Mouse (Mus musculus) erythroblast, embryonic 14.5 days (primary cell): ENCODE measurements around the gene Plin5. TPM values are rescaled to one million over a fixed set of nuclear protein-coding genes. Genes with fewer than 3 reads are reported as not detected.
"Not testable (repeated sequence)": the region's sequence is repeated elsewhere in the genome, so short reads cannot be mapped to it uniquely, and the experiment has no call there.

Experiments used
- H3K27me3 ChIP-seq: 2 replicates; pipeline ENCODE4 v1.6.1; 2012; ENCODE audit warnings: inconsistent platforms; ENCODE audit not compliant: control insufficient read depth
- H3K36me3 ChIP-seq: 2 replicates; pipeline ENCODE4 v1.6.1; 2012; ENCODE audit warnings: mild to moderate bottlenecking, inconsistent platforms; ENCODE audit not compliant: control insufficient read depth
- H3K4me1 ChIP-seq: 2 replicates; pipeline ENCODE4 v1.6.1; 2012; ENCODE audit warnings: inconsistent platforms; ENCODE audit not compliant: control insufficient read depth
- H3K4me3 ChIP-seq: replicated peaks from 2 replicates; pipeline ENCODE3; 2012; ENCODE audit warnings: moderate library complexity, mild to moderate bottlenecking, inconsistent platforms
- H3K9me3 ChIP-seq: 2 replicates; pipeline ENCODE4 v1.6.1; 2012; ENCODE audit warnings: low read length, inconsistent platforms, mixed read lengths; ENCODE audit not compliant: control insufficient read depth
- GATA1 ChIP-seq: IDR thresholded peaks from 2 replicates; pipeline ENCODE4 v1.6.1; 2012; ENCODE audit warnings: low read length, inconsistent platforms, mixed read lengths
- TAL1 ChIP-seq: IDR thresholded peaks from 3 replicates; pipeline ENCODE4 v1.6.1; 2012; ENCODE audit warnings: low read length, inconsistent platforms, mixed read lengths
- polyA plus RNA-seq: library from polyadenylated mRNA; stranded (reverse); fragments of >175 nt; gene quantifications from 2 replicates; pipeline ENCODE4 v1.2.3, GENCODE M21; 2012

Plin5 gene
- polyA plus RNA-seq, 1 experiment, result not detected

DNA sequence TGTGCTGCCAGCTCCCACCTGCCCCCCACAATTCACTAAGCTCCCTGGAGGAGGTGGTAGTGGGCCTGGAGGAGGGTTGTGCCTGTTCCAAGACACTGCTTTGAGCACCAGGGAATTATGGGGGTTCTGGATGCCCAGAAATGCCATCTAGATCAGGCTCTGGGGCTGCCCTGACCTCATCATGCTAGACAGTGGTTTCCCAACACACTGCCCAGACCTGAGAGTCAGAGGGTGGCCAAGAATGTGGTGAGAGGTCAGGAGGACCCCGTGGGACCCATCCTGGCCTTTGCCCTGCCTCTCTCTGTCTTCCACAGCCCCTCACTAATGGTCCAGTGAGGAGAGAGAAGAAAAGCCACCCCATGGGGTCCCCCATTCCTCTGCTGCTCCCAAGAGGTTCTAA, 6.4 kb downstream of the Plin5 start:
- TF ChIP-seq TAL1, result no peak
- no peak for TF ChIP-seq GATA1
- no peaks in the 10 kb centered on the region; the same call in 1 of the 2 replicates for H3K4me1 ChIP-seq
- H3K36me3 ChIP-seq, result no peaks in the 10 kb centered on the region
- H3K9me3 ChIP-seq, result no peaks in the 10 kb centered on the region
- no peaks in the 10 kb centered on the region; the same call in 1 of the 2 replicates for H3K27me3 ChIP-seq
- H3K4me3 ChIP-seq, result no peak overlapping the region

DNA sequence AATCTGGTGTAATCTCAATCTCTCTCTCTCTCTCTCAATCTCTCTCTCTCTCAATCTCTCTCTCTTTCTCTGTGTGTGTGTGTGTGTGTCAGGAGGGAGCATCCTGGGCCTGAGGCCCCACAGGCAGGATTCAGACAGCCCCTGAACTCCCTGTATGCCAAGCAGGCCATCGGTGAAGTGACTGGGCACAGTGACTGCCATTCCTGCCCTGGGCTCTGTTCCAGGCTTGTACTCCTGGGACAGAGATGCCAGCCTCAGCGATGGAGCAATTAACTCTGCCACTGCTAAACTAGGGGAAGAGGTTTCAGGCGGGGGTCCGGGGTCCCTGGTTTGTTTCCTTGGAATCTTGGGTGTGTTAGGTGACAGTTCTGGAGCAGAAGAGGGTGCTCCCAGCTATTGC, 6.8 kb downstream of the Plin5 start:
- Histone ChIP-seq H3K4me1 (no peaks in the 10 kb centered on the region; the same call in 1 of the 2 replicates), H3K9me3 (no peaks in the 10 kb centered on the region), H3K27me3 (no peaks in the 10 kb centered on the region), H3K36me3 (no peaks in the 10 kb centered on the region), H3K4me3 (no peak overlapping the region)
- TF ChIP-seq GATA1 (no peak), TAL1 (no peak)

DNA sequence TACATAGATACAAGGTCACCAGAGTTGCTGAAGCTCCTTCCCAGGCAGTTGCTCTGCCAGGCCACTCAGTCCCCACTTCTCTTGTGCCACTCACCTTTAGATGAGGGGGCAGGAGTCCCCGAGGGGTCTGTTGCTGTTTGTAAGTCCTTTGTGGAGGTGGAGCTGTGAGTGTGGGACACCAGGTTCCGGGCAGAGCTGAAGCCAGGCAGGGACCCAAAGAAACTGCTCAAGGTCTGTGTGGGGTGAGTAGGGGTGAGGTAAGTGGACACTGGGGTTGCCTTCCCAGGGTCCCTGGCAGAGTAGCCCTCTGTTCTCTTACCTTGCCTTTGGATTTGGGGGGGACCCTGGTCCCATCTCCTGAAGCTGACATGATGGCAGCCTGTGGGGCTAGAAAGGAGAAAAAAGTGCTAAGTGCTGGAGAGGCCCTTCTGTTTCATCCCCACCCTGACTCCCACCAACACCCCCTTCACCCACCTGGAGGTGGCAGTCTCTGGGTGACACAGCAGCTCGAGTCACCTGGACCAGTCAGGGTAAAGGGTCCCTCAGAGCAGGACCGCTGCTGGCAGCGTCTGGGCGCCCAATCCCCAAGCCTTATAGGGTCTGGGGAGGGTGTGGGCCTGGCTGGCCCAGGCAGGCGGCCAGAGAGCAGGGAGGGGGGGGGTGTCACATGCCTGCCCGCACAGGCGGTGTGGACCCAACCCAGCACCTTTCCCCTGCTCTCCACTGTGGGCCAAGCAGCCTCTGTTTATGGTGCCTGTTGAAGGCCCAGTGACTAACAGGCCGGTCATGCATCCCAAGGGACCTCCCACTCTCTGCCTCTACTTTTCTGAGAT, 8.0 kb downstream of the Plin5 start, which contains the start of gene Plin4:
Plin4 (minus strand) TSS at position 585 of the 833 bp plus-strand sequence.
- H3K4me3 ChIP-seq, result no peak within 1 kb of the TSS
- H3K4me1 ChIP-seq, result no peaks in the 10 kb centered on the region; the same call in 1 of the 2 replicates
- no peaks in the 10 kb centered on the region for H3K36me3 ChIP-seq
- H3K27me3 ChIP-seq, result no peaks in the 10 kb centered on the region
- no peaks in the 10 kb centered on the region for H3K9me3 ChIP-seq
- TF ChIP-seq GATA1 (no peak), TAL1 (no peak)

DNA sequence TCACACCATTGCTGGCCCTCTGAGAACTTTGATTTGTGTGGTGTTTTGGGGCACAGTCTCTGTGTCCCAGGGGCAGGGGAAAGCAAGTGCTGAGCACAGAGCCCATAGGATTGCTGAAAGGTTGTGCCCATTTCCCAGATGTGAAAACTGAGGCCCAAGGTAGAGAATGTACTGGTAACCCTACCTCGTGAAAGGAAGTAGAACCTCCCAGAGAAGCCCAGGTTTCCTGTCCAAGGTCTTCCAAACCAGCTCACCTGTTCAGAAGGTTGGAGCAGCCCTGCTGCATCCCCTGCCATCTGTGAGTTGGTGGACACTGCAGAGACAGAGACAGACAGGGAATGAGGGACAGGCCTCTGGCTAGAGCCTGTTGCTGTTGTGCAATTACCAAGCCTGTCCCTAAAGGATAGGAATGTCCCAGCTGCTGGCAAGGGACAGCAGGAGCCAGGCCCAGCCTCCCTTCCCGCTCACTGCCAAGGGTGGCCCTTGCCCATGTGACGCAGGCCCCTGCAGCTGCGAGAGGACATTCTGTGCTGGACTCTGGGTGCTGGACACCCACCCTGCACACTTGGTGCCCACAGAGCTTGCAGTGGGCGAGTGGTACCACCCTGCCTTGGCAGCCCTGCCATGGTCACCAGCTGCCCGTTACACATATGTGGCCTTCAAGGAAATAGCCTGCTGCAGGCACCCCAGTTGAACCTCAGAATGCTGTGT, 8.9 kb downstream of the Plin5 start:
- no peaks in the 10 kb centered on the region for H3K27me3 ChIP-seq
- no peak overlapping the region for H3K4me3 ChIP-seq
- no peaks in the 10 kb centered on the region; the same call in 1 of the 2 replicates for H3K4me1 ChIP-seq
- no peak for TF ChIP-seq GATA1
- no peaks in the 10 kb centered on the region for H3K9me3 ChIP-seq
- H3K36me3 ChIP-seq, result peaks cover 7% of the 10 kb centered on the region

DNA sequence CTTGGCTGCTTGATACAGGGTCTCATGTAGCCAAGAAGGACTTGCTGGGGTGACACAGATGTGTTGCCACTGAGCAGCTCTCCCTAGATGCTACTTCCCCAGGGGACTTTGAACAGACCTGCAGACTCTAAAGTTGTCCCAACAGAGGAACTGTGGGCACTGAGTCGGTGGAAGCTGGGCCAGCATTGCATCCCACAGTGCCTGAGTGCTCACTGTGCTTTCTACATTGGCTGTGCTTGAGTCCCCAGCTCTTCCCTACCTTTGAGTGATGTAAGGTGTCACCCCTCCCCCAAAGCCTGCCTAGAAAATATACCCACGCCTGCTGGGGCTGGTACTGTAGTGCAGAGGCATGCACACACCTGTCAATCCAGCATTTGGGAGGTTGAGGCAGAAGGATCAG, 9.7 kb downstream of the Plin5 start:
- Histone ChIP-seq H3K4me1 (no peaks in the 10 kb centered on the region), H3K27me3 (no peaks in the 10 kb centered on the region), H3K4me3 (no peak overlapping the region), H3K36me3 (peaks cover 14% of the 10 kb centered on the region), H3K9me3 (no peaks in the 10 kb centered on the region)
- TF ChIP-seq TAL1, result no peak
- TF ChIP-seq GATA1, result no peak

DNA sequence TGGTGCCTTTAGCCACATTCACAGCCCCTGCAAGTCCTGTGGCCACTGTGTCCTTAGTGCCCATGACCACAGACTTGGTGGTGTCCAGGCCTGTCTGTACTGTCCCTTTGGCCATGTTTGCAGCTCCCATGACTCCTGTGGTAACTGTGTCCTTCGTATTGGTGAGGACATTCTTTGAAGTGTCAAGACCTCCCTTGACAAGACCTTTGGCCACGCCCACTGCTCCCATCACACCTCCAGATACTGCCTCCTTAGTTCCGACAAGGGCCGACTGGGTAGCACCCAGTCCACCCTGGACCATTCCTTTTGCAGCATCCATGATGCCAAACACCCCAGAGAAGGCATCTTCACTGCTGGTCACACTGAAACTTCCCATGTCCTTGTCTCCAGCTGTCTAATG, 10.4 kb downstream of the Plin5 start:
- peaks cover 22% of the 10 kb centered on the region for H3K36me3 ChIP-seq
- H3K4me1 ChIP-seq, result no peaks in the 10 kb centered on the region
- H3K9me3 ChIP-seq, result no peaks in the 10 kb centered on the region
- TF ChIP-seq TAL1, result no peak
- TF ChIP-seq GATA1, result no peak
- H3K4me3 ChIP-seq, result no peak overlapping the region
- H3K27me3 ChIP-seq, result no peaks in the 10 kb centered on the region

DNA sequence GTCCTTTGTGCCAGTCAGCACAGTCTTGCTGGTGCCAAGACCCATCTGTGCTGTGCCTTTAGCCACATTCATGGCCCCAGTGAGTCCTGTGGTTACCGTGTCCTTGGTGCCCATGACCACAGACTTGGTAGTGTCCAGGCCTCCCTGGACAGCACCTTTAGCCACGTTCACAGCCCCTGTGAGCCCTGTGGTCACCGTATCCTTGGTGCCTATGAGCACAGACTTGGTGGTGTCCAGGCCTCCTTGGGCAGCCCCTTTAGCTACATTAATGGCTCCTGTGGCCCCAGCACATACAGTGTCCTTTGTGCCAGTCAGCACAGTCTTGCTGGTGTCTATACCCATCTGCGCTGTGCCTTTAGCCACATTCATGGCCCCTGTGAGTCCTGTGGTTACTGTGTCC, 11.0 kb downstream of the Plin5 start:
- not testable (repeated sequence) for H3K9me3 ChIP-seq, H3K27me3 ChIP-seq, H3K4me1 ChIP-seq, H3K4me3 ChIP-seq
- H3K36me3 ChIP-seq, result peaks cover 27% of the 10 kb centered on the region

DNA sequence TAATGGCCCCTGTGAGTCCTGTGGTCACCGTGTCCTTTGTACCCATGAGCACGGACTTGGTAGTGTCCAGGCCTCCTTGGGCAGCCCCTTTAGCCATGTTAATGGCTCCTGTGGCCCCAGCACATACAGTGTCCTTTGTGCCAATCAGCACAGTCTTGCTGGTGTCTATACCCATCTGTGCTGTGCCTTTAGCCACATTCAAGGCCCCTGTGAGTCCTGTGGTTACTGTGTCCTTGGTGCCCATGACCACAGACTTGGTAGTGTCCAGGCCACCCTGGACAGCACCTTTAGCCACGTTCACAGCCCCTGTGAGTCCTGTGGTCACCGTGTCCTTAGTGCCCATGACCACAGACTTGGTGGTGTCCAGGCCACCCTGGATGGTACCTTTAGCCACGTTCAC, 12.6 kb downstream of the Plin5 start:
- peaks cover 43% of the 10 kb centered on the region for H3K36me3 ChIP-seq
- H3K4me3 ChIP-seq, H3K9me3 ChIP-seq, H3K4me1 ChIP-seq, H3K27me3 ChIP-seq: not testable (repeated sequence)

DNA sequence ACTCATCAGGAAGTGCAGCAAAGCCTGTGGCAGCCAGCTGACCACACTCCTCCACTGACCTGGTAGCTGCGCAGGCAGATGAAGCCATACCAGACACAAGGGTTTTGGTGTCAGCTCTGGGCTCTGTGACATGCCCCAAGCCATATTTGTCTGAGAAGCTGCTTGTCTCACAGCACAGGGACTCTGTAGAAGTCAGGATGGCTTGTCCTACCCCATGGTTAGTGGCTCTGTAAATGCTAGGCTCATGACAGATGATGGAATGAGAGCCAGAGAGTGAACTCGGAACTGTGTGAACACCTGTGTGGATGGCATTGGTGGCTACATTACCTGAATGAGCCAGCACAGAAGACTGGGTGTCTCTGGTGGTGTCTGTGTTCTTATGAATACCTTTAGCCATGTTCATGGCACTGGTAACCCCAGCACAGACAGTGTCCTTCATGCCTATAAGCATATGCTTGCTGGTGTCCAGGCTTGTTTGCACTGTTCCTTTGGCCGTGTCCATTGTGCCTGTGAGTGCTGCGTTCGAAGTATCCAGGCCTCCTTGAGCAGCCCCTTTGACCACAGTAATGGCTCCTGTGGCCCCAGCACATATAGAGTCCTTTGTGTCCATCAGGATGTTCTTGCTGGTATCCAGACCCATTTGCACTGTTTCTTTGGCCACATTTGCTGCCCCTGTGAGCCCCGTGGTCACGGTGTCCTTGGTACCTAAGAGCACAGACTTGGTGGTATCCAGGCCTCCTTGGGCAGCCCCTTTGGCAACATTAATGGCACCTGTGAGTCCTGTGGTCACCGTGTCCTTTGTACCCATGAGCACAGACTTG, 13.7 kb downstream of the Plin5 start:
- Histone ChIP-seq H3K27me3 (no peaks in the 10 kb centered on the region), H3K36me3 (peaks cover 54% of the 10 kb centered on the region), H3K9me3 (no peaks in the 10 kb centered on the region), H3K4me3 (no peak overlapping the region), H3K4me1 (no peaks in the 10 kb centered on the region)
- TF ChIP-seq GATA1, result no peak
- TF ChIP-seq TAL1, result no peak
